8 mouse cellular contexts compared by ENCODE assay signal in genomic region chr13:23500424-23501200, GRCm38 (mm10). TPM values are rescaled to one million over a fixed set of nuclear protein-coding genes. Genes with fewer than 3 reads are reported as not detected.
DNase-seq lines count a peak whose midpoint lies in the region; ATAC-seq and TF ChIP-seq lines count a peak whose summit lies in the region.

No protein-coding gene starts in this region.

- no peaks in the 10 kb centered on the region for H3K9me3 ChIP-seq in forebrain, embryonic 12.5 days
- H3K9me3 ChIP-seq in hindbrain, postnatal 0 days (ENCODE audit: low read length) = no peaks in the 10 kb centered on the region
- H3K9me3 ChIP-seq in limb, embryonic 10.5 days (replicated peaks) = no peaks in the 10 kb centered on the region

- DNase-seq in gastrocnemius, adult 8-10 months (ENCODE audit: low spot score in 2 of 2) = peak; percentile 5 to 14
- no peak for DNase-seq in gastrocnemius, postnatal 25 days
- peak; percentile 62 for DNase-seq in adrenal gland, postnatal 14 days
- peak; percentile 70 for DNase-seq in hindbrain, postnatal 0 days (ENCODE audit: low spot score)
- DNase-seq in limb, embryonic 10.5 days (ENCODE audit: low spot score) = peak; percentile 84
- DNase-seq in thymus, adult 2 months = peak; percentile 75

- H3K27me3 ChIP-seq in forebrain, embryonic 12.5 days = peaks cover 12% of the 10 kb centered on the region
- no peaks in the 10 kb centered on the region for H3K27me3 ChIP-seq in hindbrain, postnatal 0 days (ENCODE audit: insufficient read depth, low read length)
- H3K27me3 ChIP-seq in limb, embryonic 10.5 days (ENCODE audit: low read depth, poor library complexity, severe bottlenecking) = no peaks in the 10 kb centered on the region
- H3K27me3 ChIP-seq in myocyte (ENCODE audit: control insufficient read depth, insufficient read depth, insufficient read length) = no peaks in the 10 kb centered on the region
- H3K27me3 ChIP-seq in thymus, adult 2 months (ENCODE audit: control insufficient read depth, insufficient read depth, low read length) = no peaks in the 10 kb centered on the region

- TF ChIP-seq CTCF in hindbrain, postnatal 0 days (IDR thresholded peaks at IDR 0.05; ENCODE audit: low read depth) = no peak
- TF ChIP-seq CTCF in thymus, adult 2 months (IDR thresholded peaks at IDR 0.05; ENCODE audit: borderline replicate concordance, control insufficient read depth, extremely low read depth, insufficient read depth, low read length, poor library complexity) = no peak

- TF ChIP-seq POLR2A in myocyte (IDR thresholded peaks at IDR 0.05; ENCODE audit: insufficient read length, low read depth) = no peak
- no peak for TF ChIP-seq POLR2A in thymus, adult 2 months (IDR thresholded peaks at IDR 0.05; ENCODE audit: control insufficient read depth, extremely low read depth, insufficient read depth, low read length, poor library complexity)

- H3K9ac ChIP-seq in forebrain, embryonic 12.5 days = no peak overlapping the region
- H3K9ac ChIP-seq in hindbrain, postnatal 0 days (replicated peaks; ENCODE audit: low read length) = no peak overlapping the region

- H3K36me3 ChIP-seq in forebrain, embryonic 12.5 days (replicated peaks) = no peaks in the 10 kb centered on the region
- no peaks in the 10 kb centered on the region for H3K36me3 ChIP-seq in hindbrain, postnatal 0 days (ENCODE audit: insufficient read depth, low read length)
- no peaks in the 10 kb centered on the region for H3K36me3 ChIP-seq in limb, embryonic 10.5 days
- H3K36me3 ChIP-seq in myocyte (ENCODE audit: control insufficient read depth, insufficient read depth) = no peaks in the 10 kb centered on the region
- H3K36me3 ChIP-seq in thymus, adult 2 months (ENCODE audit: control insufficient read depth, insufficient read depth, low read length) = no peaks in the 10 kb centered on the region

- WGBS in forebrain, embryonic 12.5 days = under 1% methylated on average over 17 of the region's 17 CpGs
- WGBS in hindbrain, postnatal 0 days = 2% methylated on average over 17 of the region's 17 CpGs
- under 1% methylated on average over 17 of the region's 17 CpGs for WGBS in limb, embryonic 10.5 days
- WGBS in thymus, adult 2 months = 14% methylated on average over 17 of the region's 17 CpGs

- H3K4me2 ChIP-seq in forebrain, embryonic 12.5 days = peak overlapping the region; percentile 38; the same call in 1 of the 2 replicates
- H3K4me2 ChIP-seq in hindbrain, postnatal 0 days (ENCODE audit: low read depth, low read length) = no peak overlapping the region
- peak overlapping the region; percentile 3 for H3K4me2 ChIP-seq in myocyte (ENCODE audit: low read depth)

- H3K27ac ChIP-seq in forebrain, embryonic 12.5 days = no peak overlapping the region
- H3K27ac ChIP-seq in hindbrain, postnatal 0 days = no peak overlapping the region
- no peak overlapping the region for H3K27ac ChIP-seq in limb, embryonic 10.5 days
- no peak overlapping the region for H3K27ac ChIP-seq in thymus, adult 2 months (ENCODE audit: control insufficient read depth, insufficient read depth, low read length)

- peaks cover 16% of the 10 kb centered on the region for H3K4me1 ChIP-seq in forebrain, embryonic 12.5 days
- H3K4me1 ChIP-seq in hindbrain, postnatal 0 days (ENCODE audit: insufficient read depth, low read length) = no peaks in the 10 kb centered on the region
- peaks cover 52% of the 10 kb centered on the region for H3K4me1 ChIP-seq in limb, embryonic 10.5 days
- no peaks in the 10 kb centered on the region for H3K4me1 ChIP-seq in thymus, adult 2 months (replicated peaks; ENCODE audit: control insufficient read depth, insufficient read depth, low read length)

- no peak overlapping the region for H3K4me3 ChIP-seq in forebrain, embryonic 12.5 days (replicated peaks)
- H3K4me3 ChIP-seq in hindbrain, postnatal 0 days (ENCODE audit: low read length) = no peak overlapping the region
- peak overlapping the region; percentile 44 for H3K4me3 ChIP-seq in limb, embryonic 10.5 days
- no peak overlapping the region for H3K4me3 ChIP-seq in myocyte
- no peak overlapping the region for H3K4me3 ChIP-seq in thymus, adult 2 months (ENCODE audit: control insufficient read depth, insufficient read depth, low read length)

- peak; percentile 75 for ATAC-seq in forebrain, embryonic 12.5 days (ENCODE audit: low FRiP score)
- ATAC-seq in hindbrain, postnatal 0 days = 0 out of 2 replicates have a peak, but pooled peaks have one; percentile 46

- no peaks in the 10 kb centered on the region for H3K79me2 ChIP-seq in myocyte (ENCODE audit: control insufficient read depth, insufficient read depth)

- H3ac ChIP-seq in myocyte (ENCODE audit: control insufficient read depth, insufficient read length) = no peak overlapping the region

TF ChIP-seq in myocyte, 11 proteins besides CTCF, POLR2A, EP300 and RAD21:
- TF ChIP-seq REST (IDR thresholded peaks at IDR 0.05; ENCODE audit: insufficient read depth, insufficient read length) (no peak), MAX (IDR thresholded peaks at IDR 0.05; ENCODE audit: low read depth) (no peak), SRF (IDR thresholded peaks at IDR 0.05; ENCODE audit: control insufficient read depth, insufficient read length, low read depth) (no peak), TCF3 (IDR thresholded peaks at IDR 0.05; ENCODE audit: insufficient read length, low read depth) (no peak)

RNA-seq across cellular contexts. Expression of gene Btn2a2, which starts 12.0 kb away (rescaled TPM):
- total RNA-seq in gastrocnemius, adult 8-10 months (2022) = not detected
- not detected for total RNA-seq in gastrocnemius, postnatal 25 days (2021)
- not detected in 2 replicates for total RNA-seq in adrenal gland, postnatal 14 days (2021)
- 0.23 and 0.36 TPM in 2 replicates for polyA plus RNA-seq in forebrain, embryonic 12.5 days (2016; fragmentation: Nextera tagmentation; extraction: Ambion mirVana)
- total RNA-seq in hindbrain, postnatal 0 days (2014; rRNA removed) = not detected in 2 replicates
- 0.11 TPM in 1 of 2 replicates, not detected in the other for polyA plus RNA-seq in hindbrain, postnatal 0 days (2015; fragmentation: Nextera tagmentation; extraction: Ambion mirVana)
- 0.99 and 1.9 TPM in 2 replicates for polyA plus RNA-seq in limb, embryonic 10.5 days (2016; fragmentation: Nextera tagmentation; extraction: Ambion mirVana)
- 0.20 TPM for polyA plus RNA-seq in myocyte (2012; fragmentation: generic; extraction: Trizol)
- 0.23 and 0.27 TPM in 2 replicates for polyA plus RNA-seq in thymus, adult 2 months (2012; rRNA removed)

RNA-seq across cellular contexts. Expression of gene Hist1h4h, which starts 30.2 kb away (rescaled TPM):
- total RNA-seq in gastrocnemius, adult 8-10 months (2022) = 100 to 1,000 TPM; 131 to 174 (median 160) TPM
- 100 to 1,000 TPM; 156 to 160 TPM for total RNA-seq in gastrocnemius, postnatal 25 days (2021)
- 699 and 771 TPM in 2 replicates for total RNA-seq in adrenal gland, postnatal 14 days (2021)
- polyA plus RNA-seq in forebrain, embryonic 12.5 days (2016; fragmentation: Nextera tagmentation; extraction: Ambion mirVana) = 7.2 and 8.7 TPM in 2 replicates
- 2,417 and 3,828 TPM in 2 replicates for total RNA-seq in hindbrain, postnatal 0 days (2014; rRNA removed)
- 4.2 and 5.5 TPM in 2 replicates for polyA plus RNA-seq in hindbrain, postnatal 0 days (2015; fragmentation: Nextera tagmentation; extraction: Ambion mirVana)
- 2.4 and 4.5 TPM in 2 replicates for polyA plus RNA-seq in limb, embryonic 10.5 days (2016; fragmentation: Nextera tagmentation; extraction: Ambion mirVana)
- polyA plus RNA-seq in myocyte (2012; fragmentation: generic; extraction: Trizol) = 21.5 TPM
- 150 and 182 TPM in 2 replicates for polyA plus RNA-seq in thymus, adult 2 months (2012; rRNA removed)

RNA-seq across cellular contexts. Expression of gene Hist1h2af, which starts 33.1 kb away (rescaled TPM):
- total RNA-seq in gastrocnemius, adult 8-10 months (2022) = 1 to 10 TPM in 1 of 4 experiments, not detected in 3; 1.5 TPM
- 10 to 100 TPM in 1 of 2 experiments, 1 to 10 TPM in 1; 9.5 to 14.9 TPM for total RNA-seq in gastrocnemius, postnatal 25 days (2021)
- 182 and 192 TPM in 2 replicates for total RNA-seq in adrenal gland, postnatal 14 days (2021)
- 9.3 and 10.7 TPM in 2 replicates for polyA plus RNA-seq in forebrain, embryonic 12.5 days (2016; fragmentation: Nextera tagmentation; extraction: Ambion mirVana)
- 415 and 567 TPM in 2 replicates for total RNA-seq in hindbrain, postnatal 0 days (2014; rRNA removed)
- 3.3 and 7.9 TPM in 2 replicates for polyA plus RNA-seq in hindbrain, postnatal 0 days (2015; fragmentation: Nextera tagmentation; extraction: Ambion mirVana)
- polyA plus RNA-seq in limb, embryonic 10.5 days (2016; fragmentation: Nextera tagmentation; extraction: Ambion mirVana) = 8.0 and 11.7 TPM in 2 replicates
- polyA plus RNA-seq in myocyte (2012; fragmentation: generic; extraction: Trizol) = 24.4 TPM
- 4,070 and 5,945 TPM in 2 replicates for polyA plus RNA-seq in thymus, adult 2 months (2012; rRNA removed)

RNA-seq across cellular contexts. Expression of gene Hist1h3g, which starts 34.6 kb away (rescaled TPM):
- 1 to 10 TPM in 1 of 4 experiments, under 1 TPM in 1, not detected in 2; 0.75 to 2.2 TPM for total RNA-seq in gastrocnemius, adult 8-10 months (2022)
- 1 to 10 TPM; 2.0 to 3.9 TPM for total RNA-seq in gastrocnemius, postnatal 25 days (2021)
- total RNA-seq in adrenal gland, postnatal 14 days (2021) = 64.2 and 80.0 TPM in 2 replicates
- polyA plus RNA-seq in forebrain, embryonic 12.5 days (2016; fragmentation: Nextera tagmentation; extraction: Ambion mirVana) = 7.2 and 8.3 TPM in 2 replicates
- total RNA-seq in hindbrain, postnatal 0 days (2014; rRNA removed) = 544 and 673 TPM in 2 replicates
- 1.4 and 2.2 TPM in 2 replicates for polyA plus RNA-seq in hindbrain, postnatal 0 days (2015; fragmentation: Nextera tagmentation; extraction: Ambion mirVana)
- polyA plus RNA-seq in limb, embryonic 10.5 days (2016; fragmentation: Nextera tagmentation; extraction: Ambion mirVana) = 4.7 and 5.3 TPM in 2 replicates
- polyA plus RNA-seq in myocyte (2012; fragmentation: generic; extraction: Trizol) = 3.3 TPM
- polyA plus RNA-seq in thymus, adult 2 months (2012; rRNA removed) = 496 and 661 TPM in 2 replicates

RNA-seq across cellular contexts. Expression of gene Btn1a1, which starts 34.9 kb away (rescaled TPM):
- not detected for total RNA-seq in gastrocnemius, adult 8-10 months (2022)
- total RNA-seq in gastrocnemius, postnatal 25 days (2021) = not detected
- 0.19 TPM in 1 of 2 replicates, not detected in the other for total RNA-seq in adrenal gland, postnatal 14 days (2021)
- polyA plus RNA-seq in forebrain, embryonic 12.5 days (2016; fragmentation: Nextera tagmentation; extraction: Ambion mirVana) = 0.18 and 0.36 TPM in 2 replicates
- total RNA-seq in hindbrain, postnatal 0 days (2014; rRNA removed) = 0.40 and 0.89 TPM in 2 replicates
- 0.15 and 0.24 TPM in 2 replicates for polyA plus RNA-seq in hindbrain, postnatal 0 days (2015; fragmentation: Nextera tagmentation; extraction: Ambion mirVana)
- polyA plus RNA-seq in limb, embryonic 10.5 days (2016; fragmentation: Nextera tagmentation; extraction: Ambion mirVana) = 0.08 and 0.10 TPM in 2 replicates
- 0.02 TPM for polyA plus RNA-seq in myocyte (2012; fragmentation: generic; extraction: Trizol)
- 0.05 and 0.15 TPM in 2 replicates for polyA plus RNA-seq in thymus, adult 2 months (2012; rRNA removed)

Comparison
In these comparisons a context has a peak if more than half of its experiments do, and no peak if none do; other contexts are left out.
1. RNA of gene Hist1h2af, which starts 33.1 kb away (polyA plus RNA-seq): 4,070 to 5,945 TPM in thymus, adult 2 months; 24.4 TPM in myocyte (single experiment), 8.0 to 11.7 TPM in limb, embryonic 10.5 days, 9.3 to 10.7 TPM in forebrain, embryonic 12.5 days and 3.3 to 7.9 TPM in hindbrain, postnatal 0 days; every median in the first group is over 100 times any median in the second.